Mouse (Mus musculus) heart, postnatal 0 days (tissue): ENCODE data around the gene Phactr3.

ENCODE experiments used
- CTCF ChIP-seq: IDR thresholded peaks from 2 replicates; pipeline ENCODE4 v1.5.1; 2016; ENCODE audit warnings: antibody characterized with exemption, control low read depth, low read depth
- EP300 ChIP-seq: IDR thresholded peaks from 2 replicates; pipeline ENCODE4 v1.6.1; 2016; ENCODE audit warnings: antibody characterized with exemption, low read depth

DNA sequence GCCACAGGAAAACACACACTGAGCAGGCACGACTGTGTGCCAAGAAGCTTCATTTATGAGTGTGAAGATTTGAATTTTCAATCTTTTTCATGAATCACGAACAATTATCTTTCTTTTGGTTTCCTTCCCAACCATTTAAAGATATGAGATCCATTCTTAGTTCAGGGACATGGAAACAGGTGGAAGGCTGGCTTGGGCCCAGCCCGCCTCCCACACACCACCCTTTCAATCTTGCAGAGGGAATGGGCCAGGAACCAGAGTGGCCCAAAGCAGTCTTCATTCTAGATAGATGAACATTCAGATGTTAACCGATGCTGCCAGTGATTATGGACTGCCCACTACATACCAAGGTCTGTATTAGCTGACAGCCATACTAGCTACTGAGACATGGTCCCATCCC lies 144.3 kb downstream of the Phactr3 start:
- no peak for TF ChIP-seq CTCF
- TF ChIP-seq EP300: no peak
